Comparison of ENCODE assay signal across 21 mouse cellular contexts in the genomic region with DNA sequence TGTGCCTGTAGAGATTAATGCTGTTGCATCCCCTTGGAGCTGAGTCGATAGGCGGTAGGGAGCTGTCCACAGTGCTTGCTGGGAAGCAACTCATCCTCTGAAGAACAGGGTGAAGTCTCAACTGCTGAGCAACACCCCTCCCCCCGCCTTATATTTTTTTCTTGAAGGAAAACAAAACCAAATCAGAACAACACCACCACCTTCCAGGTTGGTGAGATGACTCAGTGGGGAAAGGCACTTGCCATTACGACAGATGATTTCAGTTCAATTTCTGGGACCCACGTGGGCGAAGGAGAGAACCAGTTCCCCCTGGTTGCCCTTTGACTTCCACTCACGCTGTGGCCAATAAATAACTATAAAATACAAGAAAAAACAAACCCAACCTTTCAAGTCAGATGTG. TPM values are rescaled to one million over a fixed set of nuclear protein-coding genes. Genes with fewer than 3 reads are reported as not detected.
"Had no signal": no experiment of that assay in that cellular context is flagged by ENCODE, and none has a peak within 500 bp of the region (broad histone marks: within the 10 kb centered on the region; RNA-seq: fewer than 3 reads in every experiment).

No protein-coding gene starts in this region.

- H3K27me3 ChIP-seq: midbrain, embryonic 15.5 days had no signal

- ATAC-seq: liver, postnatal 0 days; lung, postnatal 0 days; midbrain, embryonic 13.5 days; midbrain, embryonic 15.5 days had no signal

- H3K27ac ChIP-seq: lung, embryonic 15.5 days; midbrain, embryonic 13.5 days; midbrain, embryonic 15.5 days; neural tube, embryonic 12.5 days had no signal

- H3K4me3 ChIP-seq: lung, embryonic 15.5 days; megakaryocyte, embryonic 14.5 days; midbrain, embryonic 13.5 days; midbrain, embryonic 15.5 days; neural tube, embryonic 12.5 days had no signal

- DNase-seq: liver, postnatal 0 days; lung, adult 2 months; lung, postnatal 14 days; lung, postnatal 36 days; right cerebral cortex, postnatal 14 days; thymus, adult 18-20 months; thymus, postnatal 14 days; thymus, postnatal 36 days had no signal

RNA-seq across cellular contexts. Expression of gene Pacsin1, which starts 3.5 kb away (rescaled TPM):
- total RNA-seq: monocyte, adult 5-6 weeks had no signal

RNA-seq across cellular contexts. Expression of gene RPS10-NUDT3, which starts 23.7 kb away (rescaled TPM):
- total RNA-seq: midbrain, postnatal 0 days; monocyte, adult 5-6 weeks had no signal
- polyA plus RNA-seq: liver, postnatal 0 days; lung, adult 2 months; lung, embryonic 15.5 days; lung, postnatal 0 days; midbrain, embryonic 11.5 days; midbrain, embryonic 13.5 days; midbrain, embryonic 15.5 days; midbrain, postnatal 0 days; neural tube, embryonic 12.5 days; neural tube, embryonic 14.5 days; stomach, embryonic 14.5 days; stomach, embryonic 16.5 days; thymus, postnatal 0 days had no signal
